Mouse (Mus musculus) megakaryocyte, embryonic 14.5 days (primary cell): Measurements from ENCODE around the gene Cd300lg.

Experiments
- FLI1 ChIP-seq: IDR thresholded peaks from 2 replicates; pipeline ENCODE4 v1.6.1; 2012; ENCODE audit warnings: low read length, inconsistent platforms, mixed read lengths
- GATA1 ChIP-seq: IDR thresholded peaks from 3 replicates; pipeline ENCODE4 v1.6.1; 2012; ENCODE audit warnings: mixed read lengths, low read length, inconsistent platforms, borderline replicate concordance

DNA sequence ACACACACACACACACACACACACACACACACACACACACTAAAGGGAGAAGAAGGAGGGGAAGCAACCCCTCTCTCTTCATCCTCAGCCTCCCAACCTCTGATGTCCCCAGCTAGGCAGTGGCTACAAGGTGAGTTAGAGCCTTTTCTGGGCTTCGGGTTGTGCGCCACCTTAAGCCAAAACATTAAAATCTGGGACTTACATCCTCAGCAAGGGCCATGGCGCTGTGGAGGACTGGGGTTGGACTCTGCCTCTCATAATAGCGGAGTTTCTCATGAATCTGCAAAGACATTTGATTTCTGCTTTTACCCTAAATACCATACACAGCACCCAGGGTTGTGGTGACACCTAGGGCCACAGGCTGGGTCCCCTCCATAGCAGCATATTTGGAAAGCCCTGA is 16.4 kb upstream of the Cd300lg start:
- TF ChIP-seq GATA1 (no peak), FLI1 (no peak)
